Mouse (Mus musculus) cerebral cortex, adult 2 months (tissue): ENCODE results near the gene Cnn3.

Source experiments
- WGBS: fragments of 180-500 bp; shearing (Covaris S2); methylation state at CpG from one replicate; pipeline ENCODE4 v1.1.7; 2018; 5-methylcytosine and 5-hydroxymethylcytosine counted together

The Cnn3 gene

GRCm38 (mm10) chr3:121425861-121426620 is at the start of gene Cnn3:
TSS of gene Cnn3 (plus strand) at chr3:121426497.
- 1% methylated on average over 66 of the region's 66 CpGs for WGBS

GRCm38 (mm10) chr3:121378708-121379612 is 47.3 kb upstream of the Cnn3 start:
- WGBS = 70% methylated on average over 15 of the region's 15 CpGs

GRCm38 (mm10) chr3:121379699-121380098 is 46.6 kb upstream of the Cnn3 start:
- 93% methylated on average over 5 of the region's 5 CpGs for WGBS

GRCm38 (mm10) chr3:121387471-121388009 is 38.8 kb upstream of the Cnn3 start:
- WGBS = 79% methylated on average over 3 of the region's 3 CpGs

- WGBS = 78% methylated on average over 8 of the region's 8 CpGs
Measured at GRCm38 (mm10) chr3:121389366-121389765, 36.9 kb upstream of the Cnn3 start.

- 32% methylated on average over 17 of the region's 17 CpGs for WGBS
Measured at GRCm38 (mm10) chr3:121389860-121390530, 36.3 kb upstream of the Cnn3 start.

GRCm38 (mm10) chr3:121390724-121391123 is 35.6 kb upstream of the Cnn3 start:
- WGBS = 55% methylated on average over 7 of the region's 7 CpGs

GRCm38 (mm10) chr3:121395588-121396295 is 30.6 kb upstream of the Cnn3 start:
- 87% methylated on average over 16 of the region's 16 CpGs for WGBS

GRCm38 (mm10) chr3:121396561-121396960 is 29.7 kb upstream of the Cnn3 start:
- WGBS = 81% methylated on average over 7 of the region's 7 CpGs

- WGBS = 90% methylated on average over 6 of the region's 6 CpGs
Measured at GRCm38 (mm10) chr3:121397007-121397406, 29.3 kb upstream of the Cnn3 start.

- WGBS = 84% methylated on average over 4 of the region's 4 CpGs
Measured at GRCm38 (mm10) chr3:121401384-121401783, 24.9 kb upstream of the Cnn3 start.

- WGBS = 96% methylated on average over 6 of the region's 6 CpGs
Measured at GRCm38 (mm10) chr3:121402096-121402495, 24.2 kb upstream of the Cnn3 start.

GRCm38 (mm10) chr3:121403449-121403848 is 22.8 kb upstream of the Cnn3 start:
- WGBS = 56% methylated on average over 5 of the region's 5 CpGs

- 94% methylated on average over 5 of the region's 5 CpGs for WGBS
Measured at GRCm38 (mm10) chr3:121405101-121405500, 21.2 kb upstream of the Cnn3 start.

GRCm38 (mm10) chr3:121407417-121407816 is 18.9 kb upstream of the Cnn3 start:
- WGBS = 86% methylated on average over 9 of the region's 9 CpGs

GRCm38 (mm10) chr3:121408386-121408785 is 17.9 kb upstream of the Cnn3 start:
- WGBS = 93% methylated on average over 3 of the region's 3 CpGs

- WGBS = 88% methylated on average over 6 of the region's 6 CpGs
Measured at GRCm38 (mm10) chr3:121411450-121411849, 14.8 kb upstream of the Cnn3 start.

GRCm38 (mm10) chr3:121416171-121417154 is 9.8 kb upstream of the Cnn3 start:
- WGBS = 91% methylated on average over 5 of the region's 5 CpGs

- WGBS = 75% methylated on average over 14 of the region's 14 CpGs
Measured at GRCm38 (mm10) chr3:121417379-121418250, 8.7 kb upstream of the Cnn3 start.
